Mouse (Mus musculus) erythroid progenitor cell, adult 5-6 weeks (primary cell): ENCODE data around the gene C030005K15Rik. TPM values are rescaled to one million over a fixed set of nuclear protein-coding genes. Genes with fewer than 3 reads are reported as not detected.

Experiments used
- total RNA-seq, 2 experiments: library from RNA; stranded (forward) in 1 of 2; stranded (reverse) in 1 of 2; fragments of 150-400 nt in 1 of 2; fragments of 186-747, 209-891 nt in 1 of 2; gene quantifications; 2 replicates each; pipeline versions ENCODE4 v1.2.3 to v1.2.4; 2015 to 2017; ENCODE audit warnings: low replicate concordance in 2 of 2

The C030005K15Rik gene
- total RNA-seq, 2 experiments from 2014 or later = not detected

Other genes with a start within 250 kb of the C030005K15Rik start
- gene Dcn, start 247.1 kb downstream of the C030005K15Rik start, total RNA-seq (2015; ENCODE audit: low replicate concordance) = 1.4 and 5.9 TPM in 2 replicates
- 0.39 TPM in 1 of 2 replicates, not detected in the other for gene Dcn, start 247.1 kb downstream of the C030005K15Rik start, total RNA-seq (2017; ENCODE audit: low replicate concordance)
- not detected in 2 replicates for gene Lum, start 161.6 kb downstream of the C030005K15Rik start, total RNA-seq (2015; ENCODE audit: low replicate concordance)
- 0.51 and 0.98 TPM in 2 replicates for gene Lum, start 161.6 kb downstream of the C030005K15Rik start, total RNA-seq (2017; ENCODE audit: low replicate concordance)
- gene Kera, start 119.9 kb downstream of the C030005K15Rik start, total RNA-seq (2015; ENCODE audit: low replicate concordance) = not detected in 2 replicates
- gene Kera, start 119.9 kb downstream of the C030005K15Rik start, total RNA-seq (2017; ENCODE audit: low replicate concordance) = not detected in 2 replicates
- gene Epyc, start 82.7 kb downstream of the C030005K15Rik start, total RNA-seq (2015; ENCODE audit: low replicate concordance) = not detected in 2 replicates
- not detected in 2 replicates for gene Epyc, start 82.7 kb downstream of the C030005K15Rik start, total RNA-seq (2017; ENCODE audit: low replicate concordance)
- not detected in 2 replicates for gene Ccer1, start 33.7 kb downstream of the C030005K15Rik start, total RNA-seq (2015; ENCODE audit: low replicate concordance)
- not detected in 2 replicates for gene Ccer1, start 33.7 kb downstream of the C030005K15Rik start, total RNA-seq (2017; ENCODE audit: low replicate concordance)